14 mouse cellular contexts compared by ENCODE assay signal in genomic region chr19:49375754-49376619, GRCm38 (mm10).
"Had no signal": no experiment of that assay in that cellular context is flagged by ENCODE, and none has a peak within 500 bp of the region (broad histone marks: within the 10 kb centered on the region; RNA-seq: fewer than 3 reads in every experiment).

No protein-coding gene starts in this region.

- H3K4me1 ChIP-seq: hindbrain, embryonic 12.5 days; limb, embryonic 12.5 days; liver, embryonic 15.5 days; megakaryocyte, embryonic 14.5 days; midbrain, embryonic 15.5 days; neural tube, embryonic 12.5 days had no signal

- H3K9ac ChIP-seq: hindbrain, embryonic 12.5 days; limb, embryonic 12.5 days; liver, embryonic 15.5 days; midbrain, embryonic 15.5 days; neural tube, embryonic 12.5 days had no signal

- H3K9me3 ChIP-seq: hindbrain, embryonic 12.5 days; limb, embryonic 12.5 days; liver, embryonic 15.5 days; midbrain, embryonic 15.5 days; neural tube, embryonic 12.5 days had no signal

- DNase-seq: thymus, adult 2 months; thymus, postnatal 25 days had no signal

- H3K4me2 ChIP-seq: hindbrain, embryonic 12.5 days; limb, embryonic 12.5 days; liver, embryonic 11.5 days; liver, embryonic 15.5 days; midbrain, embryonic 11.5 days; midbrain, embryonic 15.5 days; neural tube, embryonic 12.5 days had no signal

- H3K4me3 ChIP-seq: hindbrain, embryonic 12.5 days; limb, embryonic 12.5 days; liver, embryonic 15.5 days; megakaryocyte, embryonic 14.5 days; midbrain, embryonic 15.5 days; neural tube, embryonic 12.5 days had no signal

- H3K36me3 ChIP-seq: hindbrain, embryonic 12.5 days; limb, embryonic 12.5 days; liver, embryonic 15.5 days; midbrain, embryonic 15.5 days; neural tube, embryonic 12.5 days had no signal

- H3K27ac ChIP-seq: hindbrain, embryonic 12.5 days; limb, embryonic 12.5 days; liver, embryonic 15.5 days; macrophage; midbrain, embryonic 15.5 days; neural tube, embryonic 12.5 days had no signal

- H3K27me3 ChIP-seq: hindbrain, embryonic 12.5 days; limb, embryonic 12.5 days; liver, embryonic 15.5 days; megakaryocyte, embryonic 14.5 days; midbrain, embryonic 15.5 days; neural tube, embryonic 12.5 days had no signal

- ATAC-seq: hindbrain, embryonic 16.5 days; inflammation-experienced regulatory T-cells, adult 6 months; intestine, postnatal 0 days; midbrain, embryonic 15.5 days had no signal
